In genomic region chr2:164859640-164860432, GRCm38 (mm10) we compare ENCODE assay signal across 17 mouse cellular contexts. TPM values are rescaled to one million over a fixed set of nuclear protein-coding genes. Genes with fewer than 3 reads are reported as not detected.
A peak's percentile ranks its signal among the peaks of the same experiment; 100 is the strongest.
DNase-seq lines count a peak whose midpoint lies in the region; TF ChIP-seq lines count a peak whose summit lies in the region.
"Had no signal": no experiment of that assay in that cellular context is flagged by ENCODE, and none has a peak within 500 bp of the region (broad histone marks: within the 10 kb centered on the region; RNA-seq: fewer than 3 reads in every experiment).

No protein-coding gene starts in this region.

- peaks cover 17 to 36% of the 10 kb centered on the region in 2 experiments for H3K4me1 ChIP-seq in MEL (ENCODE audit: control insufficient read depth in 1 of 2, insufficient read depth in 2 of 2, low read length in 2 of 2)

- H3K27me3 ChIP-seq in MEL (ENCODE audit: control insufficient read depth in 1 of 2, insufficient read depth in 2 of 2, low read length in 2 of 2), result no peaks in the 10 kb centered on the region
- H3K27me3 ChIP-seq in myocyte (ENCODE audit: control insufficient read depth, insufficient read depth, insufficient read length), result no peaks in the 10 kb centered on the region

- peak overlapping the region; percentile 39 for H3K4me2 ChIP-seq in myocyte (ENCODE audit: low read depth)
- H3K4me2 ChIP-seq: embryonic facial prominence, embryonic 13.5 days; forebrain, embryonic 13.5 days; lung, embryonic 14.5 days had no signal

- DNase-seq in MEL (ENCODE audit: low read depth, low spot score), result peak; percentile 86
- DNase-seq in induced T-regulatory cell, adult 2 months (ENCODE audit: low read depth), result peak; percentile 44
- peak; percentile 64 to 88 for DNase-seq in kidney, postnatal 25 days
- no peak for DNase-seq in frontal cortex, postnatal 36 days (ENCODE audit: low spot score in 2 of 2)
- no peak for DNase-seq in cerebellum, adult 18-20 months
- no peak for DNase-seq in heart, postnatal 4 days
- DNase-seq: cerebellum, postnatal 25 days; heart, postnatal 36 days; lung, embryonic 14.5 days; thymus, postnatal 25 days had no signal

- H3K4me3 ChIP-seq in MEL (ENCODE audit: control insufficient read depth in 1 of 2, insufficient read depth in 1 of 2, low read depth in 2 of 2, low read length in 2 of 2) (peak overlapping the region; percentile 17 to 39), myocyte (no peak overlapping the region)
- H3K4me3 ChIP-seq: embryonic facial prominence, embryonic 13.5 days; forebrain, embryonic 13.5 days; left cerebral cortex, adult 2 months had no signal

- H3K79me2 ChIP-seq in MEL (ENCODE audit: control insufficient read depth, insufficient read depth, low read length, poor library complexity) (no peaks in the 10 kb centered on the region; the same call in 1 of the 2 replicates), myocyte (ENCODE audit: control insufficient read depth, insufficient read depth) (no peaks in the 10 kb centered on the region)

- H3K9ac ChIP-seq in MEL (ENCODE audit: control insufficient read depth, low read depth, low read length, poor library complexity, severe bottlenecking), result peak overlapping the region; percentile 29
- H3K9ac ChIP-seq: embryonic facial prominence, embryonic 13.5 days; forebrain, embryonic 13.5 days; lung, embryonic 14.5 days had no signal

- TF ChIP-seq CTCF in MEL (IDR thresholded peaks at IDR 0.05 in 2 of 3, conservative IDR thresholded peaks at IDR 0.05 in 1 of 3; ENCODE audit: control insufficient read depth in 1 of 3, insufficient read depth in 1 of 3, low read depth in 2 of 3, low read length in 3 of 3, poor library complexity in 1 of 3, severe bottlenecking in 1 of 3), result no peak

- H3K36me3 ChIP-seq in MEL (ENCODE audit: control insufficient read depth in 1 of 2, insufficient read depth in 2 of 2, low read length in 2 of 2) (peaks cover 0 to 24% of the 10 kb centered on the region in 2 experiments; a peak in 2 of 4 replicates), myocyte (ENCODE audit: control insufficient read depth, insufficient read depth) (no peaks in the 10 kb centered on the region)
- H3K36me3 ChIP-seq: embryonic facial prominence, embryonic 13.5 days had no signal

- H3K9me3 ChIP-seq in MEL (replicated peaks; ENCODE audit: insufficient read depth, low read length), result no peaks in the 10 kb centered on the region
- H3K9me3 ChIP-seq: embryonic facial prominence, embryonic 13.5 days; forebrain, embryonic 13.5 days had no signal

- H3ac ChIP-seq in myocyte (ENCODE audit: control insufficient read depth, insufficient read length), result no peak overlapping the region

- TF ChIP-seq POLR2A in MEL (IDR thresholded peaks at IDR 0.05; ENCODE audit: control insufficient read depth in 1 of 2, insufficient read depth in 1 of 2, low read depth in 1 of 2, low read length in 2 of 2, poor library complexity in 1 of 2) (peak in 1 of 2 experiments; percentile 59; a peak in 2 of 4 replicates), myocyte (IDR thresholded peaks at IDR 0.05; ENCODE audit: insufficient read length, low read depth) (no peak)

- no peak for TF ChIP-seq RAD21 in MEL (IDR thresholded peaks at IDR 0.05; ENCODE audit: low read depth, low read length)

- TF ChIP-seq EP300 in MEL (IDR thresholded peaks at IDR 0.05; ENCODE audit: low read depth in 1 of 2, low read length in 2 of 2), result 0 out of 4 replicates have a peak, but pooled peaks of 1 of the 2 experiments have one; percentile 3

- H3K27ac ChIP-seq in MEL (ENCODE audit: control insufficient read depth, low read depth, low read length), result peak overlapping the region; percentile 64
- H3K27ac ChIP-seq: embryonic facial prominence, embryonic 13.5 days; forebrain, embryonic 13.5 days; kidney, postnatal 0 days; left cerebral cortex, adult 2 months had no signal

TF ChIP-seq in MEL, 35 proteins besides CTCF, POLR2A, EP300 and RAD21 (continues in another document):
- TF ChIP-seq RCOR1 (IDR thresholded peaks at IDR 0.05; ENCODE audit: low read depth, low read length) (no peak), TBP (IDR thresholded peaks at IDR 0.05; ENCODE audit: low read depth, low read length) (peak; percentile 57; the same call in 1 of the 2 replicates), CHD2 (IDR thresholded peaks at IDR 0.05; ENCODE audit: low read length) (no peak), MAX (IDR thresholded peaks at IDR 0.05; ENCODE audit: low read length) (no peak), ELF1 (IDR thresholded peaks at IDR 0.05; ENCODE audit: low read depth, low read length) (peak; percentile 38; the same call in 1 of the 2 replicates), USF2 (IDR thresholded peaks at IDR 0.05; ENCODE audit: borderline replicate concordance in 1 of 2, insufficient read depth in 1 of 2, low read depth in 1 of 2, low read length in 2 of 2) (no peak), MYB (IDR thresholded peaks at IDR 0.05; ENCODE audit: low read depth, low read length) (no peak), BHLHE40 (IDR thresholded peaks at IDR 0.05; ENCODE audit: borderline replicate concordance, low read depth, low read length) (0 out of 2 replicates have a peak, but pooled peaks have one; percentile 26), ZC3H11A (IDR thresholded peaks at IDR 0.05; ENCODE audit: low read depth, low read length) (no peak), E2F4 (IDR thresholded peaks at IDR 0.05; ENCODE audit: borderline replicate concordance, low read depth, low read length) (no peak), POLR2AphosphoS5 (IDR thresholded peaks at IDR 0.05; ENCODE audit: borderline replicate concordance, low read depth, low read length) (no peak), NRF1 (IDR thresholded peaks at IDR 0.05; ENCODE audit: insufficient read depth, low read depth, low read length, poor library complexity, severe bottlenecking) (no peak), SIN3A (IDR thresholded peaks at IDR 0.05; ENCODE audit: low read length) (no peak), SMC3 (IDR thresholded peaks at IDR 0.05; ENCODE audit: low read depth, low read length) (no peak), CHD1 (IDR thresholded peaks at IDR 0.05; ENCODE audit: low read depth, low read length) (no peak)

TF ChIP-seq in myocyte, 11 proteins besides CTCF, POLR2A, EP300 and RAD21:
- TF ChIP-seq USF1 (IDR thresholded peaks at IDR 0.05; ENCODE audit: low read depth), result no peak
- no peak for TF ChIP-seq E2F4 (IDR thresholded peaks at IDR 0.05; ENCODE audit: insufficient read depth)
- no peak for TF ChIP-seq MAX (IDR thresholded peaks at IDR 0.05; ENCODE audit: low read depth)
- no peak for TF ChIP-seq MYOD1 (IDR thresholded peaks at IDR 0.05; ENCODE audit: control insufficient read depth in 1 of 3, insufficient read length in 2 of 3, low read depth in 2 of 3)
- TF ChIP-seq TCF12 (IDR thresholded peaks at IDR 0.05; ENCODE audit: insufficient read depth, poor library complexity, severe bottlenecking), result no peak
- no peak for TF ChIP-seq POLR2AphosphoS2 (IDR thresholded peaks at IDR 0.05; ENCODE audit: insufficient read length, low read depth)
- no peak for TF ChIP-seq SRF (IDR thresholded peaks at IDR 0.05; ENCODE audit: control insufficient read depth, insufficient read length, low read depth)
- TF ChIP-seq TCF3 (IDR thresholded peaks at IDR 0.05; ENCODE audit: insufficient read length, low read depth), result no peak
- no peak for TF ChIP-seq CEBPB (IDR thresholded peaks at IDR 0.05; ENCODE audit: insufficient read depth, poor library complexity, severe bottlenecking)
- TF ChIP-seq REST (IDR thresholded peaks at IDR 0.05; ENCODE audit: insufficient read depth, insufficient read length), result no peak
- no peak for TF ChIP-seq MYOG (IDR thresholded peaks at IDR 0.05; ENCODE audit: control insufficient read depth in 1 of 3, insufficient read depth in 1 of 3, insufficient read length in 2 of 3, low read depth in 2 of 3)

RNA-seq across cellular contexts. Expression of gene Pltp, which starts 2.3 kb away (rescaled TPM):
- total RNA-seq in MEL (2012; rRNA removed), result 5.2 and 6.8 TPM in 2 replicates
- polyA plus RNA-seq in MEL (2012; ENCODE audit: insufficient read depth in 1 of 2, insufficient read length in 2 of 2, low read depth in 1 of 2, low replicate concordance in 2 of 2, missing spikeins in 1 of 2) (10 to 100 TPM in 1 of 2 experiments, not detected in 1; 17.1 TPM), myocyte (2012; fragmentation: generic; extraction: Trizol) (117 TPM)
- 10 to 100 TPM; 13.2 to 20.5 TPM for total RNA-seq in heart, postnatal 4 days (2021)
- total RNA-seq: megakaryocyte-erythroid progenitor cell, adult 5-6 weeks had no signal

RNA-seq across cellular contexts. Expression of gene Pcif1, which starts 19.3 kb away (rescaled TPM):
- total RNA-seq in MEL (2012; rRNA removed), result 46.8 and 47.6 TPM in 2 replicates
- polyA plus RNA-seq in MEL (2012; ENCODE audit: insufficient read depth in 1 of 2, insufficient read length in 2 of 2, low read depth in 1 of 2, low replicate concordance in 2 of 2, missing spikeins in 1 of 2) (100 to 1,000 TPM in 1 of 2 experiments, not detected in 1; 118 TPM), myocyte (2012; fragmentation: generic; extraction: Trizol) (43.2 TPM)
- total RNA-seq in heart, postnatal 4 days (2021), result 10 to 100 TPM; 47.0 to 48.2 TPM

RNA-seq across cellular contexts. Expression of gene Neurl2, which starts 26.6 kb away (rescaled TPM):
- 1.6 and 2.0 TPM in 2 replicates for total RNA-seq in MEL (2012; rRNA removed)
- polyA plus RNA-seq in MEL (2012; ENCODE audit: insufficient read depth in 1 of 2, insufficient read length in 2 of 2, low read depth in 1 of 2, low replicate concordance in 2 of 2, missing spikeins in 1 of 2) (1 to 10 TPM in 1 of 2 experiments, not detected in 1; 2.6 TPM), myocyte (2012; fragmentation: generic; extraction: Trizol) (23.5 TPM)
- 10 to 100 TPM; 33.3 to 34.0 TPM for total RNA-seq in heart, postnatal 4 days (2021)

RNA-seq across cellular contexts. Expression of gene Ctsa, which starts 27.2 kb away (rescaled TPM):
- 46.3 and 50.5 TPM in 2 replicates for total RNA-seq in MEL (2012; rRNA removed)
- polyA plus RNA-seq in MEL (2012; ENCODE audit: insufficient read depth in 1 of 2, insufficient read length in 2 of 2, low read depth in 1 of 2, low replicate concordance in 2 of 2, missing spikeins in 1 of 2) (10 to 100 TPM in 1 of 2 experiments, not detected in 1; 87.7 TPM), myocyte (2012; fragmentation: generic; extraction: Trizol) (202 TPM)
- total RNA-seq in heart, postnatal 4 days (2021), result 100 to 1,000 TPM; 101 to 104 TPM

RNA-seq across cellular contexts. Expression of gene Spata25, which starts 31.5 kb away (rescaled TPM):
- 0.42 and 0.50 TPM in 2 replicates for total RNA-seq in MEL (2012; rRNA removed)
- polyA plus RNA-seq in MEL (2012; ENCODE audit: insufficient read depth in 1 of 2, insufficient read length in 2 of 2, low read depth in 1 of 2, low replicate concordance in 2 of 2, missing spikeins in 1 of 2) (under 1 TPM in 1 of 2 experiments, not detected in 1; 0.13 TPM), myocyte (2012; fragmentation: generic; extraction: Trizol) (0.40 TPM)
- 1 to 10 TPM in 1 of 2 experiments, under 1 TPM in 1; 0.92 to 1.9 TPM for total RNA-seq in heart, postnatal 4 days (2021)
- total RNA-seq: gastrocnemius, adult 8-10 months; megakaryocyte-erythroid progenitor cell, adult 5-6 weeks had no signal
- polyA plus RNA-seq: embryonic facial prominence, embryonic 13.5 days; forebrain, embryonic 13.5 days; kidney, postnatal 0 days; lung, embryonic 14.5 days had no signal

Comparison
In these comparisons a context has a peak if more than half of its experiments do, and no peak if none do; other contexts are left out.
1. DNase-seq: peak in MEL (single experiment), induced T-regulatory cell, adult 2 months (single experiment) and kidney, postnatal 25 days (2 of 2); none in frontal cortex, postnatal 36 days (0 of 2), cerebellum, adult 18-20 months (0 of 2) and heart, postnatal 4 days (single experiment).
2. RNA of gene Neurl2, which starts 26.6 kb away (total RNA-seq): 33.3 to 34.0 TPM in heart, postnatal 4 days; 1.6 to 2.0 TPM in MEL; every median in the first group is over 10 times any median in the second.